Comparison of ENCODE assay signal across 18 mouse cellular contexts in genomic region chr9:3328054-3328595, GRCm38 (mm10). TPM values are rescaled to one million over a fixed set of nuclear protein-coding genes. Genes with fewer than 3 reads are reported as not detected.
A peak's percentile ranks its signal among the peaks of the same experiment; 100 is the strongest.
DNase-seq lines count a peak whose midpoint lies in the region; ATAC-seq and TF ChIP-seq lines count a peak whose summit lies in the region.
"Had no signal": no experiment of that assay in that cellular context is flagged by ENCODE, and none has a peak within 500 bp of the region (broad histone marks: within the 10 kb centered on the region; RNA-seq: fewer than 3 reads in every experiment).

No protein-coding gene starts in this region.

- H3K4me1 ChIP-seq in MEL (ENCODE audit: control insufficient read depth in 1 of 2, insufficient read depth in 2 of 2, low read length in 2 of 2) = peaks cover 30% of the 10 kb centered on the region in 2 experiments
- H3K4me1 ChIP-seq in intestine, postnatal 0 days (replicated peaks; ENCODE audit: control insufficient read depth, insufficient read depth, low read length) = no peaks in the 10 kb centered on the region
- H3K4me1 ChIP-seq in liver, postnatal 0 days (ENCODE audit: insufficient read depth) = 0 out of 2 replicates have a peak, but pooled peaks cover 3% of the 10 kb centered on the region
- no peaks in the 10 kb centered on the region for H3K4me1 ChIP-seq in midbrain, embryonic 16.5 days (ENCODE audit: control insufficient read depth, insufficient read depth, low read length)
- H3K4me1 ChIP-seq: embryonic facial prominence, embryonic 10.5 days; hindbrain, embryonic 12.5 days; limb, embryonic 13.5 days had no signal

- H3K4me3 ChIP-seq in MEL (ENCODE audit: control insufficient read depth in 1 of 2, insufficient read depth in 1 of 2, low read depth in 2 of 2, low read length in 2 of 2) = peak overlapping the region; percentile 63 to 86
- H3K4me3 ChIP-seq in intestine, postnatal 0 days (ENCODE audit: low read depth, low read length) = no peak overlapping the region
- no peak overlapping the region for H3K4me3 ChIP-seq in liver, postnatal 0 days (ENCODE audit: low read depth, low read length)
- no peak overlapping the region for H3K4me3 ChIP-seq in midbrain, embryonic 16.5 days (ENCODE audit: low read depth, low read length)
- H3K4me3 ChIP-seq: embryonic facial prominence, embryonic 10.5 days; hindbrain, embryonic 12.5 days; limb, embryonic 13.5 days; megakaryocyte, embryonic 14.5 days had no signal

- peak; percentile 100 for TF ChIP-seq EP300 in MEL (IDR thresholded peaks at IDR 0.05; ENCODE audit: low read depth in 1 of 2, low read length in 2 of 2)
- peak; percentile 99 for TF ChIP-seq EP300 in liver, postnatal 0 days (IDR thresholded peaks at IDR 0.05; ENCODE audit: low read depth)

- TF ChIP-seq RAD21 in MEL (IDR thresholded peaks at IDR 0.05; ENCODE audit: low read depth, low read length) = peak; percentile 12

- H3K36me3 ChIP-seq in MEL (ENCODE audit: control insufficient read depth in 1 of 2, insufficient read depth in 2 of 2, low read length in 2 of 2) = peaks cover 0 to 44% of the 10 kb centered on the region in 2 experiments; a peak in 2 of 4 replicates
- H3K36me3 ChIP-seq in intestine, postnatal 0 days (ENCODE audit: control insufficient read depth, insufficient read depth) = no peaks in the 10 kb centered on the region
- H3K36me3 ChIP-seq in liver, postnatal 0 days (replicated peaks; ENCODE audit: insufficient read depth, low read length) = no peaks in the 10 kb centered on the region
- H3K36me3 ChIP-seq in midbrain, embryonic 16.5 days (ENCODE audit: control insufficient read depth, insufficient read depth, low read length) = no peaks in the 10 kb centered on the region
- H3K36me3 ChIP-seq: embryonic facial prominence, embryonic 10.5 days; hindbrain, embryonic 12.5 days; limb, embryonic 13.5 days had no signal

- ATAC-seq in intestine, postnatal 0 days = peak; percentile 61
- ATAC-seq in liver, postnatal 0 days = peak; percentile 47
- ATAC-seq in midbrain, embryonic 16.5 days = no peak
- ATAC-seq: inflammation-experienced regulatory T-cells, adult 6 months had no signal

- peak; percentile 84 for DNase-seq in MEL (ENCODE audit: low read depth, low spot score)
- DNase-seq in c-Kit-positive CD71-positive TER-119-positive erythroid progenitor cells, embryonic 14.5 days (ENCODE audit: low spot score) = peak; percentile 79
- DNase-seq in liver, postnatal 0 days = peak; percentile 19
- no peak for DNase-seq in adrenal gland, adult 18-20 months (ENCODE audit: low spot score in 2 of 2)
- no peak for DNase-seq in right cerebral cortex, postnatal 4 days
- DNase-seq: adrenal gland, adult 2 months; cerebellum, adult 18-20 months; cerebellum, postnatal 36 days; kidney, postnatal 14 days; right cerebral cortex, postnatal 14 days; thymus, adult 18-20 months had no signal

- no peak for TF ChIP-seq POLR2A in MEL (IDR thresholded peaks at IDR 0.05; ENCODE audit: control insufficient read depth in 1 of 2, insufficient read depth in 1 of 2, low read depth in 1 of 2, low read length in 2 of 2, poor library complexity in 1 of 2)

- peak overlapping the region; percentile 64 for H3K9ac ChIP-seq in MEL (ENCODE audit: control insufficient read depth, low read depth, low read length, poor library complexity, severe bottlenecking)
- H3K9ac ChIP-seq in intestine, postnatal 0 days (ENCODE audit: low read depth, low read length) = no peak overlapping the region
- H3K9ac ChIP-seq in liver, postnatal 0 days (replicated peaks) = 0 out of 2 replicates have a peak overlapping the region, but pooled peaks have one; percentile 11
- no peak overlapping the region for H3K9ac ChIP-seq in midbrain, embryonic 16.5 days (ENCODE audit: low read depth, low read length)
- H3K9ac ChIP-seq: hindbrain, embryonic 12.5 days; limb, embryonic 13.5 days had no signal

- no peak overlapping the region for H3K4me2 ChIP-seq in intestine, postnatal 0 days (replicated peaks; ENCODE audit: low read depth)
- H3K4me2 ChIP-seq in liver, postnatal 0 days (ENCODE audit: low read depth, low read length) = peak overlapping the region; percentile 61
- H3K4me2 ChIP-seq in midbrain, embryonic 16.5 days (ENCODE audit: low read length) = no peak overlapping the region
- H3K4me2 ChIP-seq: hindbrain, embryonic 12.5 days; limb, embryonic 13.5 days had no signal

- WGBS in intestine, postnatal 0 days = 22% methylated on average over 3 of the region's 3 CpGs
- WGBS in liver, postnatal 0 days (ENCODE audit: insufficient replicate concordance) = 25% methylated on average over 3 of the region's 3 CpGs
- WGBS in midbrain, embryonic 16.5 days = 72% methylated on average over 3 of the region's 3 CpGs

- no peaks in the 10 kb centered on the region for H3K27me3 ChIP-seq in MEL (ENCODE audit: control insufficient read depth in 1 of 2, insufficient read depth in 2 of 2, low read length in 2 of 2)
- H3K27me3 ChIP-seq in intestine, postnatal 0 days (replicated peaks; ENCODE audit: control insufficient read depth, insufficient read depth, low read length) = peaks cover 5% of the 10 kb centered on the region; the same call in 1 of the 2 replicates
- H3K27me3 ChIP-seq in liver, postnatal 0 days (ENCODE audit: insufficient read depth, low read length) = no peaks in the 10 kb centered on the region
- H3K27me3 ChIP-seq in midbrain, embryonic 16.5 days (ENCODE audit: control insufficient read depth, insufficient read depth, low read depth, low read length) = no peaks in the 10 kb centered on the region; the same call in 1 of the 2 replicates
- H3K27me3 ChIP-seq: hindbrain, embryonic 12.5 days; limb, embryonic 13.5 days; megakaryocyte, embryonic 14.5 days had no signal

- H3K27ac ChIP-seq in MEL (ENCODE audit: control insufficient read depth, low read depth, low read length) = peak overlapping the region; percentile 88
- H3K27ac ChIP-seq in intestine, postnatal 0 days (ENCODE audit: low read depth, low read length) = no peak overlapping the region
- H3K27ac ChIP-seq in liver, postnatal 0 days (ENCODE audit: low read depth) = peak overlapping the region; percentile 75
- no peak overlapping the region for H3K27ac ChIP-seq in midbrain, embryonic 16.5 days (ENCODE audit: low read length)
- H3K27ac ChIP-seq: embryonic facial prominence, embryonic 10.5 days; hindbrain, embryonic 12.5 days; limb, embryonic 13.5 days had no signal

- no peak for TF ChIP-seq CTCF in MEL (IDR thresholded peaks at IDR 0.05 in 2 of 3, conservative IDR thresholded peaks at IDR 0.05 in 1 of 3; ENCODE audit: control insufficient read depth in 1 of 3, insufficient read depth in 1 of 3, low read depth in 2 of 3, low read length in 3 of 3, poor library complexity in 1 of 3, severe bottlenecking in 1 of 3)
- no peak for TF ChIP-seq CTCF in intestine, postnatal 0 days (IDR thresholded peaks at IDR 0.05; ENCODE audit: low read depth)
- no peak for TF ChIP-seq CTCF in liver, postnatal 0 days (IDR thresholded peaks at IDR 0.05; ENCODE audit: low read depth)

- H3K79me2 ChIP-seq in MEL (ENCODE audit: control insufficient read depth, insufficient read depth, low read length, poor library complexity) = no peaks in the 10 kb centered on the region

- no peaks in the 10 kb centered on the region for H3K9me3 ChIP-seq in MEL (replicated peaks; ENCODE audit: insufficient read depth, low read length)
- H3K9me3 ChIP-seq in intestine, postnatal 0 days (ENCODE audit: control insufficient read depth) = no peaks in the 10 kb centered on the region
- no peaks in the 10 kb centered on the region for H3K9me3 ChIP-seq in liver, postnatal 0 days (ENCODE audit: low read length)
- H3K9me3 ChIP-seq in midbrain, embryonic 16.5 days (replicated peaks; ENCODE audit: control insufficient read depth, low read length, poor library complexity, severe bottlenecking) = no peaks in the 10 kb centered on the region
- H3K9me3 ChIP-seq: embryonic facial prominence, embryonic 10.5 days; hindbrain, embryonic 12.5 days; limb, embryonic 13.5 days; megakaryocyte, embryonic 14.5 days had no signal

TF ChIP-seq in MEL, 35 proteins besides CTCF, POLR2A, EP300 and RAD21 (continues in another document):
- TF ChIP-seq POLR2AphosphoS2 (IDR thresholded peaks at IDR 0.05; ENCODE audit: low read length) = peak; percentile 85
- peak; percentile 73; the same call in 1 of the 2 replicates for TF ChIP-seq MAZ (IDR thresholded peaks at IDR 0.05; ENCODE audit: low read depth, low read length)
- peak; percentile 78 for TF ChIP-seq ZNF384 (IDR thresholded peaks at IDR 0.05; ENCODE audit: low read depth, low read length)
- peak; percentile 98 for TF ChIP-seq ETS1 (IDR thresholded peaks at IDR 0.05; ENCODE audit: low read depth, low read length)
- peak; percentile 84 for TF ChIP-seq MYC (IDR thresholded peaks at IDR 0.05; ENCODE audit: low read depth, low read length)
- peak; percentile 83 for TF ChIP-seq BHLHE40 (IDR thresholded peaks at IDR 0.05; ENCODE audit: borderline replicate concordance, low read depth, low read length)
- TF ChIP-seq KAT2A (conservative IDR thresholded peaks at IDR 0.05; ENCODE audit: low read depth, low read length) = peak; percentile 54; the same call in 1 of the 2 replicates
- no peak for TF ChIP-seq NRF1 (IDR thresholded peaks at IDR 0.05; ENCODE audit: insufficient read depth, low read depth, low read length, poor library complexity, severe bottlenecking)
- TF ChIP-seq TBP (IDR thresholded peaks at IDR 0.05; ENCODE audit: low read depth, low read length) = no peak
- TF ChIP-seq TCF12 (IDR thresholded peaks at IDR 0.05; ENCODE audit: low read depth, low read length) = peak; percentile 100
- peak; percentile 80 for TF ChIP-seq MXI1 (IDR thresholded peaks at IDR 0.05; ENCODE audit: low read depth, low read length)
- 0 out of 2 replicates have a peak, but pooled peaks have one; percentile 60 for TF ChIP-seq MAX (IDR thresholded peaks at IDR 0.05; ENCODE audit: low read length)
- TF ChIP-seq ELF1 (IDR thresholded peaks at IDR 0.05; ENCODE audit: low read depth, low read length) = no peak
- peak; percentile 60; the same call in 1 of the 2 replicates for TF ChIP-seq HCFC1 (IDR thresholded peaks at IDR 0.05; ENCODE audit: low read depth, low read length)
- TF ChIP-seq ZC3H11A (IDR thresholded peaks at IDR 0.05; ENCODE audit: low read depth, low read length) = peak; percentile 25
- TF ChIP-seq RCOR1 (IDR thresholded peaks at IDR 0.05; ENCODE audit: low read depth, low read length) = peak; percentile 97
- TF ChIP-seq CHD1 (IDR thresholded peaks at IDR 0.05; ENCODE audit: low read depth, low read length) = no peak

RNA-seq across cellular contexts. Expression of gene Alkbh8, which starts 6.8 kb away (rescaled TPM):
- total RNA-seq in MEL (2012; rRNA removed) = 24.6 and 27.3 TPM in 2 replicates
- polyA plus RNA-seq in MEL (2012; ENCODE audit: insufficient read depth in 1 of 2, insufficient read length in 2 of 2, low read depth in 1 of 2, low replicate concordance in 2 of 2, missing spikeins in 1 of 2) = 10 to 100 TPM; 29.1 to 47.3 TPM
- 4.8 TPM in 2 replicates for polyA plus RNA-seq in intestine, postnatal 0 days (2015; fragmentation: Nextera tagmentation; extraction: Ambion mirVana)
- 5.9 and 6.6 TPM in 2 replicates for polyA plus RNA-seq in liver, postnatal 0 days (2015; fragmentation: Nextera tagmentation; extraction: Ambion mirVana)
- 10 to 100 TPM; 17.7 to 23.1 TPM for total RNA-seq in adrenal gland, adult 18-20 months (2021)
- 68.4 and 71.8 TPM in 2 replicates for polyA plus RNA-seq in midbrain, embryonic 16.5 days (2015; fragmentation: Nextera tagmentation; extraction: Ambion mirVana)

Comparison
In these comparisons a context has a peak if more than half of its experiments do, and no peak if none do; other contexts are left out.
1. DNase-seq: peak in MEL (single experiment), c-Kit-positive CD71-positive TER-119-positive erythroid progenitor cells, embryonic 14.5 days (single experiment) and liver, postnatal 0 days (single experiment); none in adrenal gland, adult 18-20 months (0 of 2) and right cerebral cortex, postnatal 4 days (single experiment).
2. H3K27ac ChIP-seq: peak in MEL (single experiment) and liver, postnatal 0 days (single experiment); none in intestine, postnatal 0 days (single experiment) and midbrain, embryonic 16.5 days (single experiment).
3. H3K4me3 ChIP-seq: peak in MEL (2 of 2); none in intestine, postnatal 0 days (single experiment), liver, postnatal 0 days (single experiment) and midbrain, embryonic 16.5 days (single experiment).
4. H3K9ac ChIP-seq: peak in MEL (single experiment) and liver, postnatal 0 days (single experiment); none in intestine, postnatal 0 days (single experiment) and midbrain, embryonic 16.5 days (single experiment).